ENCODE assay signal across 9 mouse cellular contexts in genomic region chr7:61877311-61878065, GRCm38 (mm10).
DNase-seq lines count a peak whose midpoint lies in the region; ATAC-seq and TF ChIP-seq lines count a peak whose summit lies in the region.
"Had no signal": no experiment of that assay in that cellular context is flagged by ENCODE, and none has a peak within 500 bp of the region (broad histone marks: within the 10 kb centered on the region; RNA-seq: fewer than 3 reads in every experiment).

No protein-coding gene starts in this region.

- H3K9ac ChIP-seq in kidney, embryonic 14.5 days (ENCODE audit: low read depth, low read length) = no peak overlapping the region
- no peak overlapping the region for H3K9ac ChIP-seq in midbrain, embryonic 12.5 days (replicated peaks)
- no peak overlapping the region for H3K9ac ChIP-seq in liver, embryonic 12.5 days
- H3K9ac ChIP-seq: heart, embryonic 15.5 days had no signal

- WGBS in kidney, embryonic 14.5 days = 52% methylated on average over 2 of the region's 2 CpGs
- WGBS in midbrain, embryonic 12.5 days = 59% methylated on average over 2 of the region's 2 CpGs
- 46% methylated on average over 2 of the region's 2 CpGs for WGBS in liver, embryonic 12.5 days (ENCODE audit: insufficient replicate concordance)
- 44% methylated on average over 2 of the region's 2 CpGs for WGBS in lung, adult 2 months

- TF ChIP-seq POLR2A in lung, adult 2 months (IDR thresholded peaks at IDR 0.05; ENCODE audit: borderline replicate concordance, extremely low read depth, low read depth, low read length) = no peak

- no peak overlapping the region for H3K4me3 ChIP-seq in kidney, embryonic 14.5 days (ENCODE audit: low read length)
- no peak overlapping the region for H3K4me3 ChIP-seq in midbrain, embryonic 12.5 days
- H3K4me3 ChIP-seq in liver, embryonic 12.5 days = no peak overlapping the region
- H3K4me3 ChIP-seq in lung, adult 2 months (replicated peaks; ENCODE audit: extremely low read depth, low read depth, low read length) = no peak overlapping the region
- H3K4me3 ChIP-seq: heart, embryonic 15.5 days had no signal

- H3K4me2 ChIP-seq in kidney, embryonic 14.5 days (replicated peaks; ENCODE audit: low read depth, low read length) = no peak overlapping the region
- no peak overlapping the region for H3K4me2 ChIP-seq in midbrain, embryonic 12.5 days (replicated peaks)
- H3K4me2 ChIP-seq in liver, embryonic 12.5 days = no peak overlapping the region
- H3K4me2 ChIP-seq: heart, embryonic 15.5 days had no signal

- no peak overlapping the region for H3K27ac ChIP-seq in kidney, embryonic 14.5 days (ENCODE audit: low read depth, low read length)
- H3K27ac ChIP-seq in midbrain, embryonic 12.5 days (replicated peaks) = peak overlapping the region; percentile 80
- H3K27ac ChIP-seq in liver, embryonic 12.5 days = no peak overlapping the region
- H3K27ac ChIP-seq: heart, embryonic 15.5 days had no signal

- no peaks in the 10 kb centered on the region for H3K4me1 ChIP-seq in kidney, embryonic 14.5 days (ENCODE audit: control insufficient read depth, insufficient read depth, low read length)
- H3K4me1 ChIP-seq in midbrain, embryonic 12.5 days = no peaks in the 10 kb centered on the region
- no peaks in the 10 kb centered on the region for H3K4me1 ChIP-seq in liver, embryonic 12.5 days
- H3K4me1 ChIP-seq in lung, adult 2 months (ENCODE audit: control insufficient read depth, insufficient read depth, low read length) = no peaks in the 10 kb centered on the region
- H3K4me1 ChIP-seq: heart, embryonic 15.5 days had no signal

- ATAC-seq in kidney, embryonic 14.5 days (ENCODE audit: low FRiP score, low TSS enrichment) = peak; percentile 86
- peak; percentile 91 for ATAC-seq in midbrain, embryonic 12.5 days (ENCODE audit: low FRiP score, low read depth)
- ATAC-seq in liver, embryonic 12.5 days = no peak

- no peaks in the 10 kb centered on the region for H3K36me3 ChIP-seq in kidney, embryonic 14.5 days (ENCODE audit: control insufficient read depth, insufficient read depth, low read length)
- no peaks in the 10 kb centered on the region for H3K36me3 ChIP-seq in midbrain, embryonic 12.5 days
- no peaks in the 10 kb centered on the region for H3K36me3 ChIP-seq in liver, embryonic 12.5 days
- H3K36me3 ChIP-seq: heart, embryonic 15.5 days had no signal

- no peak for TF ChIP-seq CTCF in lung, adult 2 months (IDR thresholded peaks at IDR 0.05; ENCODE audit: insufficient read depth, low read length)

- DNase-seq in kidney, adult 11 months = no peak
- peak; percentile 19 for DNase-seq in embryo, embryonic 10.5 days (ENCODE audit: low spot score)
- peak; percentile 2 for DNase-seq in kidney, postnatal 14 days
- no peak for DNase-seq in urinary bladder, postnatal 10 days (ENCODE audit: low spot score)
- DNase-seq in lung, adult 2 months = no peak

- H3K9me3 ChIP-seq in kidney, embryonic 14.5 days (ENCODE audit: control insufficient read depth, low read length) = no peaks in the 10 kb centered on the region
- no peaks in the 10 kb centered on the region for H3K9me3 ChIP-seq in midbrain, embryonic 12.5 days
- H3K9me3 ChIP-seq in liver, embryonic 12.5 days (replicated peaks) = no peaks in the 10 kb centered on the region
- H3K9me3 ChIP-seq: heart, embryonic 15.5 days had no signal

- no peaks in the 10 kb centered on the region for H3K27me3 ChIP-seq in kidney, embryonic 14.5 days (ENCODE audit: control insufficient read depth, insufficient read depth, low read length)
- H3K27me3 ChIP-seq in midbrain, embryonic 12.5 days = no peaks in the 10 kb centered on the region
- no peaks in the 10 kb centered on the region for H3K27me3 ChIP-seq in liver, embryonic 12.5 days (replicated peaks)
- H3K27me3 ChIP-seq: heart, embryonic 15.5 days had no signal

Comparison
In these comparisons a context has a peak if more than half of its experiments do, and no peak if none do; other contexts are left out.
1. DNase-seq: peak in embryo, embryonic 10.5 days (single experiment) and kidney, postnatal 14 days (single experiment); none in kidney, adult 11 months (single experiment), urinary bladder, postnatal 10 days (single experiment) and lung, adult 2 months (single experiment).